Mouse (Mus musculus): ENCODE data around the gene Thpo. TPM values are rescaled to one million over a fixed set of nuclear protein-coding genes. Genes with fewer than 3 reads are reported as not detected.

The Thpo gene
- polyA plus RNA-seq, 1 experiment: 1.4 TPM

DNA sequence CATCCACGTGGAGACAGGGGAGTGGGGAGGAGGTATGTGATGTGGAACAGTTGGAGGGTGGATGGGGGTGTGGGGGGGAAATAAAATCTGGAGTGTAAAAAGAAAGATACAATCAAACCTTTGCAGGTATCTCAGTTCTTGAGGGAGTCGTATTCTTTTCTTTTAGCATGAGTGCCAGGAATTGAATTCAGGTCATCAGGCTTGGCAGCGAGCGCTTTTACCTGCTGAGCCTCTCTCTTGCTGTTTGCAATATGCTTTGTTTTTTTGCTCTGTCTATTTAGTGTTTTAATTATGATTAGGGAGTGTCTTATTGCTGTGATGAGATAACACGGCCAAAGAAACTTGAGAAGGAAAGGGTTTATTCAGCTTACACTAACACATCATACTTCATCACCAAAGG, 40.7 kb upstream of the Thpo start:
- Histone ChIP-seq H3ac (ENCODE audit: control insufficient read depth, insufficient read length) (no peak overlapping the region), H3K4me2 (ENCODE audit: low read depth) (no peak overlapping the region), H3K36me3 (ENCODE audit: control insufficient read depth, insufficient read depth) (no peaks in the 10 kb centered on the region), H3K27me3 (ENCODE audit: control insufficient read depth, insufficient read depth, insufficient read length) (no peaks in the 10 kb centered on the region), H3K79me2 (ENCODE audit: control insufficient read depth, insufficient read depth) (no peaks in the 10 kb centered on the region), H3K4me3 (no peak overlapping the region)
- TF ChIP-seq CEBPB (IDR thresholded peaks at IDR 0.05; ENCODE audit: insufficient read depth, poor library complexity, severe bottlenecking) (no peak), TCF12 (IDR thresholded peaks at IDR 0.05; ENCODE audit: insufficient read depth, poor library complexity, severe bottlenecking) (no peak), MYOG (IDR thresholded peaks at IDR 0.05; ENCODE audit: control insufficient read depth in 1 of 3, insufficient read depth in 1 of 3, insufficient read length in 2 of 3, low read depth in 2 of 3) (no peak), MYOD1 (IDR thresholded peaks at IDR 0.05; ENCODE audit: control insufficient read depth in 1 of 3, insufficient read length in 2 of 3, low read depth in 2 of 3) (no peak), USF1 (IDR thresholded peaks at IDR 0.05; ENCODE audit: low read depth) (no peak), SRF (IDR thresholded peaks at IDR 0.05; ENCODE audit: control insufficient read depth, insufficient read length, low read depth) (no peak), TCF3 (IDR thresholded peaks at IDR 0.05; ENCODE audit: insufficient read length, low read depth) (no peak), E2F4 (IDR thresholded peaks at IDR 0.05; ENCODE audit: insufficient read depth) (no peak), REST (IDR thresholded peaks at IDR 0.05; ENCODE audit: insufficient read depth, insufficient read length) (no peak), MAX (IDR thresholded peaks at IDR 0.05; ENCODE audit: low read depth) (no peak), POLR2AphosphoS2 (IDR thresholded peaks at IDR 0.05; ENCODE audit: insufficient read length, low read depth) (no peak), POLR2A (IDR thresholded peaks at IDR 0.05; ENCODE audit: insufficient read length, low read depth) (no peak)

DNA sequence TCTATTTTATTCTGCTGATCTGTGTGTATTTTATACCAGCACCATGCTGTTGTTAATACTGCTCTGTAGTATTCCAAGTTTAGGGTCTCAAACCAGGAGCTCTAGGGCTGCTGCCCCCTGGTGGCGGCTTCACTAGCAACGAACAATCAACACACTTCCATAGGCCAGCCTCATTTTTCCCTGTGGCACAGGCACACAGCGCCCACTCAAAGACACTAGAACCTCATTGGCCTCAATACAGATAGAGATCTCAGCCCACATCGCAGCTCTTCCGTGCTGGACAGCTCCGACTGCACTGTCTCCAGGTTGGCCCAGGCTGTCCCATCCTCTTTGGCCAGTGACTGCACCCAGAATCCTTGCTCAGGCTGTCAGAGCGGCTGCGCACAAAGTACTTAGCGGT, 30.9 kb upstream of the Thpo start:
- H3ac ChIP-seq (ENCODE audit: control insufficient read depth, insufficient read length): no peak overlapping the region
- H3K4me3 ChIP-seq: no peak overlapping the region
- TF ChIP-seq REST (IDR thresholded peaks at IDR 0.05; ENCODE audit: insufficient read depth, insufficient read length) (peak; percentile 60), E2F4 (IDR thresholded peaks at IDR 0.05; ENCODE audit: insufficient read depth) (no peak), TCF3 (IDR thresholded peaks at IDR 0.05; ENCODE audit: insufficient read length, low read depth) (no peak), MAX (IDR thresholded peaks at IDR 0.05; ENCODE audit: low read depth) (no peak), SRF (IDR thresholded peaks at IDR 0.05; ENCODE audit: control insufficient read depth, insufficient read length, low read depth) (no peak), POLR2AphosphoS2 (IDR thresholded peaks at IDR 0.05; ENCODE audit: insufficient read length, low read depth) (no peak), TCF12 (IDR thresholded peaks at IDR 0.05; ENCODE audit: insufficient read depth, poor library complexity, severe bottlenecking) (no peak), MYOG (IDR thresholded peaks at IDR 0.05; ENCODE audit: control insufficient read depth in 1 of 3, insufficient read depth in 1 of 3, insufficient read length in 2 of 3, low read depth in 2 of 3) (no peak)
- no peaks in the 10 kb centered on the region for H3K36me3 ChIP-seq (ENCODE audit: control insufficient read depth, insufficient read depth)
- no peaks in the 10 kb centered on the region for H3K79me2 ChIP-seq (ENCODE audit: control insufficient read depth, insufficient read depth)
- H3K4me2 ChIP-seq (ENCODE audit: low read depth): no peak overlapping the region
- no peaks in the 10 kb centered on the region for H3K27me3 ChIP-seq (ENCODE audit: control insufficient read depth, insufficient read depth, insufficient read length)

DNA sequence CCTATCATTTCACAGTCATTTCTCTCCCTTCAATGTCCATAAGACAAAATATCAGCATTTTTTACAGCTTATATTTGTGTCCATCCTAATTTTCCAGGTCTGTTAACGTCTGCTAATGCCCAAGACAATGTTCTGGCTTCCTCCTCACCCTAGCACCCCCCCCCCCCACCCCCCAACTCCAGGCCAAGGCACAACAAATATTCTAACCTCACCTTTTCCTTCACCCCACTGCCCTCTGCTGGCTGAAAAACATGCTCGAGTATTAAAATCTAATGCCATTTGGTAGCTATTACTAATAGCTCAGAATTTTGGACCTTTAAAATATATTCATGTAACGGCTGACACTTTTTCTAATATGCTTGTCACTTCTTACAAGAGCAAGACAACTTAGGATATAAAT, 27.4 kb upstream of the Thpo start:
- no peak overlapping the region for H3K4me2 ChIP-seq (ENCODE audit: low read depth)
- H3ac ChIP-seq (ENCODE audit: control insufficient read depth, insufficient read length): no peak overlapping the region
- peaks cover 4% of the 10 kb centered on the region for H3K27me3 ChIP-seq (ENCODE audit: control insufficient read depth, insufficient read depth, insufficient read length)
- H3K79me2 ChIP-seq (ENCODE audit: control insufficient read depth, insufficient read depth): no peaks in the 10 kb centered on the region
- no peak for TF ChIP-seq SRF (IDR thresholded peaks at IDR 0.05; ENCODE audit: control insufficient read depth, insufficient read length, low read depth)
- no peak for TF ChIP-seq REST (IDR thresholded peaks at IDR 0.05; ENCODE audit: insufficient read depth, insufficient read length)
- TF ChIP-seq USF1 (IDR thresholded peaks at IDR 0.05; ENCODE audit: low read depth): no peak
- no peak for TF ChIP-seq E2F4 (IDR thresholded peaks at IDR 0.05; ENCODE audit: insufficient read depth)
- TF ChIP-seq MYOG (IDR thresholded peaks at IDR 0.05; ENCODE audit: control insufficient read depth in 1 of 3, insufficient read depth in 1 of 3, insufficient read length in 2 of 3, low read depth in 2 of 3): no peak
- TF ChIP-seq POLR2A (IDR thresholded peaks at IDR 0.05; ENCODE audit: insufficient read length, low read depth): no peak
- no peak for TF ChIP-seq POLR2AphosphoS2 (IDR thresholded peaks at IDR 0.05; ENCODE audit: insufficient read length, low read depth)
- TF ChIP-seq TCF3 (IDR thresholded peaks at IDR 0.05; ENCODE audit: insufficient read length, low read depth): no peak
- no peak for TF ChIP-seq MYOD1 (IDR thresholded peaks at IDR 0.05; ENCODE audit: control insufficient read depth in 1 of 3, insufficient read length in 2 of 3, low read depth in 2 of 3)
- no peak for TF ChIP-seq CEBPB (IDR thresholded peaks at IDR 0.05; ENCODE audit: insufficient read depth, poor library complexity, severe bottlenecking)
- no peak for TF ChIP-seq MAX (IDR thresholded peaks at IDR 0.05; ENCODE audit: low read depth)
- TF ChIP-seq TCF12 (IDR thresholded peaks at IDR 0.05; ENCODE audit: insufficient read depth, poor library complexity, severe bottlenecking): no peak
- H3K36me3 ChIP-seq (ENCODE audit: control insufficient read depth, insufficient read depth): no peaks in the 10 kb centered on the region
- H3K4me3 ChIP-seq: no peak overlapping the region

DNA sequence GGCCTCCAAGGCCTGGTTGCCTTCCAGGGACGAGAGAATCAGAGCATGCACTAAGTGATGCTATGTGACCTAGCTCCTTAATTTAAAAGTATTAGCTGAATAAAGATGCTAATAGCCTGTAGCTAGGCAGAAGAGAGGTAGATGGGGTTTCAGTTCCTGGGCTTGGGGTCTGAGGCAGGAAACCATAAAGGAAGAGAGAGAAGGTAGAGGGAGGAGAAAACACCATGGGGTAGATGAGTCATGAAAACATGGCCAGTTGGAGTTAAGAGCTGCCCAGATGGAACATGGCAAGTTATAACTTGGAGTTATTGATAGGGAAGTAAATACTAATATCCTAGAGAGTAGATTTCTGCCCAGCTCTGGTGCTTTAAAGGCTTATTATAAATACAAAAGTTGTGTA, 23.1 kb upstream of the Thpo start:
- Histone ChIP-seq H3K4me3 (no peak overlapping the region), H3K36me3 (ENCODE audit: control insufficient read depth, insufficient read depth) (no peaks in the 10 kb centered on the region), H3K4me2 (ENCODE audit: low read depth) (no peak overlapping the region), H3ac (ENCODE audit: control insufficient read depth, insufficient read length) (no peak overlapping the region), H3K79me2 (ENCODE audit: control insufficient read depth, insufficient read depth) (no peaks in the 10 kb centered on the region), H3K27me3 (ENCODE audit: control insufficient read depth, insufficient read depth, insufficient read length) (peaks cover 4% of the 10 kb centered on the region)
- TF ChIP-seq MYOD1 (IDR thresholded peaks at IDR 0.05; ENCODE audit: control insufficient read depth in 1 of 3, insufficient read length in 2 of 3, low read depth in 2 of 3) (no peak), POLR2A (IDR thresholded peaks at IDR 0.05; ENCODE audit: insufficient read length, low read depth) (no peak), CEBPB (IDR thresholded peaks at IDR 0.05; ENCODE audit: insufficient read depth, poor library complexity, severe bottlenecking) (no peak), MAX (IDR thresholded peaks at IDR 0.05; ENCODE audit: low read depth) (no peak), E2F4 (IDR thresholded peaks at IDR 0.05; ENCODE audit: insufficient read depth) (no peak), MYOG (IDR thresholded peaks at IDR 0.05; ENCODE audit: control insufficient read depth in 1 of 3, insufficient read depth in 1 of 3, insufficient read length in 2 of 3, low read depth in 2 of 3) (no peak), SRF (IDR thresholded peaks at IDR 0.05; ENCODE audit: control insufficient read depth, insufficient read length, low read depth) (no peak), USF1 (IDR thresholded peaks at IDR 0.05; ENCODE audit: low read depth) (no peak), TCF3 (IDR thresholded peaks at IDR 0.05; ENCODE audit: insufficient read length, low read depth) (no peak), POLR2AphosphoS2 (IDR thresholded peaks at IDR 0.05; ENCODE audit: insufficient read length, low read depth) (no peak), TCF12 (IDR thresholded peaks at IDR 0.05; ENCODE audit: insufficient read depth, poor library complexity, severe bottlenecking) (no peak), REST (IDR thresholded peaks at IDR 0.05; ENCODE audit: insufficient read depth, insufficient read length) (no peak)
